Mouse (Mus musculus) C2C12 (cell line): ENCODE results near the gene Ttn. TPM values are rescaled to one million over a fixed set of nuclear protein-coding genes. Genes with fewer than 3 reads are reported as not detected.

Experiments
- H3K27me3 ChIP-seq: one replicate; pipeline ENCODE4 v1.6.1; 2011; ENCODE audit not compliant: control insufficient read depth, insufficient read depth, insufficient read length
- H3K36me3 ChIP-seq: one replicate; pipeline ENCODE4 v1.6.1; 2011; ENCODE audit not compliant: control insufficient read depth, insufficient read depth
- H3K4me3 ChIP-seq: one replicate; pipeline ENCODE4 v1.5.1; 2011; ENCODE audit warnings: mild to moderate bottlenecking, control low read depth; ENCODE audit not compliant: poor library complexity, insufficient read depth, severe bottlenecking
- H3K79me2 ChIP-seq: one replicate; pipeline ENCODE4 v1.6.1; 2011; ENCODE audit not compliant: control insufficient read depth, insufficient read depth
- H3K79me3 ChIP-seq: one replicate; pipeline ENCODE4 v1.6.1; 2011; ENCODE audit warnings: low read depth, control low read depth
- H3ac ChIP-seq: one replicate; pipeline ENCODE3; 2011; ENCODE audit warnings: low read depth; ENCODE audit not compliant: control insufficient read depth, insufficient read length
- CEBPB ChIP-seq: IDR thresholded peaks from one replicate; pipeline ENCODE4 v1.6.1; 2011; ENCODE audit warnings: low read depth, mild to moderate bottlenecking, control low read depth, moderate library complexity
- CTCF ChIP-seq: IDR thresholded peaks from one replicate; pipeline ENCODE4 v1.5.1; 2011; ENCODE audit not compliant: control insufficient read depth, insufficient read depth, insufficient read length
- FOSL1 ChIP-seq: IDR thresholded peaks from one replicate; pipeline ENCODE4 v1.8.0; 2011; ENCODE audit warnings: mild to moderate bottlenecking, low read length; ENCODE audit not compliant: poor library complexity, insufficient read depth, severe bottlenecking
- MAX ChIP-seq: IDR thresholded peaks from one replicate; pipeline ENCODE4 v1.6.1; 2011; ENCODE audit warnings: mild to moderate bottlenecking, control low read depth
- MYOD1 ChIP-seq: IDR thresholded peaks from one replicate; pipeline ENCODE4 v1.6.1; 2011; ENCODE audit warnings: low read depth; ENCODE audit not compliant: control insufficient read depth, insufficient read length
- MYOG ChIP-seq: IDR thresholded peaks from one replicate; pipeline ENCODE4 v1.6.1; 2011; ENCODE audit not compliant: control insufficient read depth, insufficient read length; ENCODE audit errors: extremely low read depth
- USF1 ChIP-seq: IDR thresholded peaks from one replicate; pipeline ENCODE4 v1.6.1; 2011; ENCODE audit warnings: low read depth, mild to moderate bottlenecking, control low read depth, moderate library complexity
- polyA plus RNA-seq: library from polyadenylated mRNA; unstranded; fragments of >200 nt; fragmentation: generic; extraction: Trizol; gene quantifications from one replicate; pipeline ENCODE4 v1.2.1, GENCODE M21; 2012; ENCODE audit warnings: missing spikeins

The Ttn gene
- polyA plus RNA-seq, 1 experiment: 0.43 TPM

GRCm38 (mm10) chr2:76672134-76672745 is 310.1 kb downstream of the Ttn start:
- H3K79me2 ChIP-seq: peaks cover 29% of the 10 kb centered on the region
- no peak for TF ChIP-seq CEBPB
- TF ChIP-seq CTCF: no peak
- TF ChIP-seq MYOG: no peak
- no peak for TF ChIP-seq MAX
- no peak for TF ChIP-seq FOSL1
- no peak for TF ChIP-seq USF1
- no peak for TF ChIP-seq MYOD1
- no peaks in the 10 kb centered on the region for H3K36me3 ChIP-seq
- peak overlapping the region; percentile 40 for H3K4me3 ChIP-seq
- H3ac ChIP-seq: peak overlapping the region; percentile 48
- H3K79me3 ChIP-seq: peaks cover 17% of the 10 kb centered on the region
- H3K27me3 ChIP-seq: no peaks in the 10 kb centered on the region

- H3ac ChIP-seq: no peak overlapping the region
- peaks cover 23% of the 10 kb centered on the region for H3K79me2 ChIP-seq
- H3K36me3 ChIP-seq: no peaks in the 10 kb centered on the region
- H3K27me3 ChIP-seq: no peaks in the 10 kb centered on the region
- no peak overlapping the region for H3K4me3 ChIP-seq
- TF ChIP-seq MYOG (no peak), CEBPB (no peak), FOSL1 (no peak), MAX (no peak)
- H3K79me3 ChIP-seq: peaks cover 11% of the 10 kb centered on the region
Observed at GRCm38 (mm10) chr2:76671641-76672040, 310.7 kb downstream of the Ttn start.

GRCm38 (mm10) chr2:76667200-76667599 is 315.1 kb downstream of the Ttn start:
- TF ChIP-seq MAX (no peak), CEBPB (no peak), MYOG (no peak)
- Histone ChIP-seq H3K27me3 (no peaks in the 10 kb centered on the region), H3K4me3 (no peak overlapping the region), H3ac (no peak overlapping the region), H3K79me2 (peaks cover 5% of the 10 kb centered on the region), H3K36me3 (peaks cover 21% of the 10 kb centered on the region), H3K79me3 (no peaks in the 10 kb centered on the region)

GRCm38 (mm10) chr2:76665531-76665930 is 316.8 kb downstream of the Ttn start:
- Histone ChIP-seq H3ac (no peak overlapping the region), H3K79me3 (no peaks in the 10 kb centered on the region), H3K36me3 (peaks cover 21% of the 10 kb centered on the region), H3K79me2 (no peaks in the 10 kb centered on the region), H3K4me3 (no peak overlapping the region), H3K27me3 (no peaks in the 10 kb centered on the region)
- no peak for TF ChIP-seq MYOD1
- no peak for TF ChIP-seq FOSL1
- TF ChIP-seq MAX: no peak
- TF ChIP-seq MYOG: no peak
- no peak for TF ChIP-seq USF1
- TF ChIP-seq CTCF: no peak
- TF ChIP-seq CEBPB: no peak

- Histone ChIP-seq H3K27me3 (no peaks in the 10 kb centered on the region), H3K4me3 (no peak overlapping the region), H3K36me3 (peaks cover 8% of the 10 kb centered on the region), H3K79me3 (no peaks in the 10 kb centered on the region), H3ac (no peak overlapping the region), H3K79me2 (no peaks in the 10 kb centered on the region)
- TF ChIP-seq CEBPB: no peak
- no peak for TF ChIP-seq USF1
- no peak for TF ChIP-seq MAX
- no peak for TF ChIP-seq MYOD1
- TF ChIP-seq MYOG: no peak
Observed at GRCm38 (mm10) chr2:76659419-76659818, 322.9 kb downstream of the Ttn start.

- Histone ChIP-seq H3ac (no peak overlapping the region), H3K36me3 (no peaks in the 10 kb centered on the region), H3K79me3 (no peaks in the 10 kb centered on the region), H3K27me3 (no peaks in the 10 kb centered on the region), H3K79me2 (no peaks in the 10 kb centered on the region), H3K4me3 (no peak overlapping the region)
- no peak for TF ChIP-seq MYOG
- no peak for TF ChIP-seq MAX
- TF ChIP-seq USF1: no peak
- no peak for TF ChIP-seq MYOD1
- TF ChIP-seq CTCF: no peak
- TF ChIP-seq FOSL1: no peak
- no peak for TF ChIP-seq CEBPB
Observed at GRCm38 (mm10) chr2:76658551-76658950, 323.8 kb downstream of the Ttn start.
